Mouse (Mus musculus): ENCODE measurements around the gene Fam25c. TPM values are rescaled to one million over a fixed set of nuclear protein-coding genes. Genes with fewer than 3 reads are reported as not detected.

The Fam25c gene
- polyA plus RNA-seq, 1 experiment from 2014 or later, result not detected

- 51% methylated on average over 6 of the region's 6 CpGs for WGBS
- Histone ChIP-seq H3K4me3 (no peak overlapping the region), H3K27me3 (ENCODE audit: insufficient read depth, poor library complexity, severe bottlenecking) (peaks cover 16% of the 10 kb centered on the region), H3K9me3 (no peaks in the 10 kb centered on the region), H3K36me3 (no peaks in the 10 kb centered on the region), H3K4me1 (replicated peaks) (peaks cover 13% of the 10 kb centered on the region), H3K27ac (no peak overlapping the region)
- DNase-seq (ENCODE audit: low spot score), result no peak
Observed at GRCm38 (mm10) chr14:34360251-34360650, 5.0 kb upstream of the Fam25c start.

- Histone ChIP-seq H3K4me3 (no peak overlapping the region), H3K4me1 (replicated peaks) (peaks cover 18% of the 10 kb centered on the region), H3K36me3 (no peaks in the 10 kb centered on the region), H3K9me3 (no peaks in the 10 kb centered on the region), H3K27me3 (ENCODE audit: insufficient read depth, poor library complexity, severe bottlenecking) (peaks cover 16% of the 10 kb centered on the region), H3K27ac (no peak overlapping the region)
- no peak for DNase-seq (ENCODE audit: low spot score)
- WGBS, result 46% methylated on average over 5 of the region's 5 CpGs
Observed at GRCm38 (mm10) chr14:34359676-34360244, 4.5 kb upstream of the Fam25c start.

GRCm38 (mm10) chr14:34357671-34358455 is 2.6 kb upstream of the Fam25c start:
- H3K27me3 ChIP-seq (ENCODE audit: insufficient read depth, poor library complexity, severe bottlenecking), result peaks cover 9% of the 10 kb centered on the region
- peaks cover 6% of the 10 kb centered on the region for H3K4me1 ChIP-seq (replicated peaks)
- 84% methylated on average over 7 of the region's 7 CpGs for WGBS
- no peaks in the 10 kb centered on the region for H3K9me3 ChIP-seq
- DNase-seq (ENCODE audit: low spot score), result no peak
- H3K4me3 ChIP-seq, result no peak overlapping the region
- no peak overlapping the region for H3K27ac ChIP-seq
- no peaks in the 10 kb centered on the region for H3K36me3 ChIP-seq

GRCm38 (mm10) chr14:34354456-34354855 is 777 bp downstream of the Fam25c start:
- H3K36me3 ChIP-seq, result no peaks in the 10 kb centered on the region
- WGBS, result 82% methylated on average over 4 of the region's 4 CpGs
- no peak overlapping the region for H3K27ac ChIP-seq
- H3K4me1 ChIP-seq (replicated peaks), result peaks cover 14% of the 10 kb centered on the region
- no peaks in the 10 kb centered on the region for H3K9me3 ChIP-seq
- no peak overlapping the region for H3K4me3 ChIP-seq
- no peaks in the 10 kb centered on the region for H3K27me3 ChIP-seq (ENCODE audit: insufficient read depth, poor library complexity, severe bottlenecking)
- no peak for DNase-seq (ENCODE audit: low spot score)

- no peak for DNase-seq (ENCODE audit: low spot score)
- H3K4me3 ChIP-seq, result no peak overlapping the region
- no peaks in the 10 kb centered on the region for H3K9me3 ChIP-seq
- H3K27ac ChIP-seq, result no peak overlapping the region
- H3K27me3 ChIP-seq (ENCODE audit: insufficient read depth, poor library complexity, severe bottlenecking), result no peaks in the 10 kb centered on the region
- peaks cover 14% of the 10 kb centered on the region for H3K4me1 ChIP-seq (replicated peaks)
- no peaks in the 10 kb centered on the region for H3K36me3 ChIP-seq
- WGBS, result 94% methylated on average over 3 of the region's 3 CpGs
Observed at GRCm38 (mm10) chr14:34353326-34353725, 1.9 kb downstream of the Fam25c start.

- Histone ChIP-seq H3K27me3 (ENCODE audit: insufficient read depth, poor library complexity, severe bottlenecking) (no peaks in the 10 kb centered on the region), H3K36me3 (no peaks in the 10 kb centered on the region), H3K4me1 (replicated peaks) (peaks cover 14% of the 10 kb centered on the region), H3K27ac (no peak overlapping the region), H3K4me3 (no peak overlapping the region), H3K9me3 (no peaks in the 10 kb centered on the region)
- DNase-seq (ENCODE audit: low spot score), result no peak
- WGBS, result 79% methylated on average over 6 of the region's 6 CpGs
Observed at GRCm38 (mm10) chr14:34352523-34352922, 2.7 kb downstream of the Fam25c start.

DNA sequence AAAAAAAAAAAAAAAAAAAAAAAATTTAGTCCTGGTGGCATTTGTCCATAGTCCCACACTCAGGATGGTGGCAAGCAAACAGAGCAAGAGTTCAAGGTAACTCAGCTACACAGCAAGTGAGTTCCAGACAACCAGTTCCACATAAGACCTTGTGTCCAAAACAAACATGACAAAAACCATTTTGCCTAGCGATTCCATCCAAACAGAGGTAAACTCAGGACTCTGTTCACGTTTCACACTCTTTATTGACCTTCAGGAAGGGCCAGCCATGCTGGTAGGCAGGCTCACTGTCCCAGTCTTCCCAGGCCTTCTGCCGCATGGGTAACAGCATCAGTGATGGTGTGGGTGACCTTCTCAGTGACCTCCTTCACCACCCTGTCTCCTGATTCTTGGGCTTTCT is 3.6 kb downstream of the Fam25c start:
- Histone ChIP-seq H3K27me3 (ENCODE audit: insufficient read depth, poor library complexity, severe bottlenecking) (no peaks in the 10 kb centered on the region), H3K36me3 (no peaks in the 10 kb centered on the region), H3K4me3 (no peak overlapping the region), H3K9me3 (no peaks in the 10 kb centered on the region), H3K4me1 (replicated peaks) (peaks cover 14% of the 10 kb centered on the region), H3K27ac (no peak overlapping the region)
- DNase-seq (ENCODE audit: low spot score), result no peak
- WGBS, result 60% methylated on average over 3 of the region's 3 CpGs

DNA sequence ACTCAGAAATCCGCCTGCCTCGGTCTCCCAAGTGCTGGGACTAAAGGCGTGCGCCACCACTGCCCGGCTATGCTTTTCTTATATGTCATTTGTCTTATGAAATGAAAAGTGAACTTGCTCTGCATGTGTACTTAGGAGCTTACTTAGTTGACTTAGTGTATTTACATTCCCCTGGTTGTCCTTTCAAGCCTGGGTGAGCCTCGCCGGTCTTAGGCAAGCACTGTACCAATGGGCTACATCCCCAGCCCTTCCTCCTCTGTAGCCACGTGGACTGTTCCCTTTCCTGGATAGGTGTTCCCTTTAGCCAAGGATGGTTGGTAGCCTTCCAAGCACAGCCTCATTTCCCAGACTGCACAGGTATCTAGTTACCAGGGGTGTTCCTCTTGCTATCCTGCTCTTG is 6.2 kb downstream of the Fam25c start:
- no peak overlapping the region for H3K4me3 ChIP-seq
- no peak overlapping the region for H3K27ac ChIP-seq
- peaks cover 11% of the 10 kb centered on the region for H3K4me1 ChIP-seq (replicated peaks)
- WGBS, result 86% methylated on average over 8 of the region's 8 CpGs
- peaks cover 14% of the 10 kb centered on the region for H3K36me3 ChIP-seq
- no peaks in the 10 kb centered on the region for H3K27me3 ChIP-seq (ENCODE audit: insufficient read depth, poor library complexity, severe bottlenecking)
- no peaks in the 10 kb centered on the region for H3K9me3 ChIP-seq
- no peak for DNase-seq (ENCODE audit: low spot score)

DNA sequence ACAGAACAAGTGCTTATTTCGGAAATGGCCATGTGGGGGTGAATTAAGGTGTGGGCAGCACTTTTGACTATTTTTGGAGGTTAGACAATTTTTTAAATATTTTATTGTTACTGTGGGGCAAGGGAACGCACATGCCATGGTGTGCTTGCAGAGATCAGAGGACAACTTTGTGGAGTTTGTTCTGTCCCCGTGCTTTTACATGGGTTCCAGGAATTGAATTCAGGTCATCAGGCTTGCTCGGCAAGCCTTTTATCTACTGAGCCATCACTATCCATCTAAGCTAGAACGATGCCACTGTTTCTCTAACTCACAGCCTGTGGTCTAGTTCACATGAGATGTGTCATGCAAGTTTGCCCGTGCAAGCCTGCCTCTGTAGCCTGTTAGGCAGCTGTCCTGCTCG is 6.9 kb downstream of the Fam25c start:
- Histone ChIP-seq H3K36me3 (peaks cover 19% of the 10 kb centered on the region), H3K4me1 (replicated peaks) (peaks cover 11% of the 10 kb centered on the region), H3K27ac (no peak overlapping the region), H3K9me3 (no peaks in the 10 kb centered on the region), H3K27me3 (ENCODE audit: insufficient read depth, poor library complexity, severe bottlenecking) (no peaks in the 10 kb centered on the region), H3K4me3 (no peak overlapping the region)
- WGBS, result 87% methylated on average over 7 of the region's 7 CpGs
- DNase-seq (ENCODE audit: low spot score), result no peak

DNA sequence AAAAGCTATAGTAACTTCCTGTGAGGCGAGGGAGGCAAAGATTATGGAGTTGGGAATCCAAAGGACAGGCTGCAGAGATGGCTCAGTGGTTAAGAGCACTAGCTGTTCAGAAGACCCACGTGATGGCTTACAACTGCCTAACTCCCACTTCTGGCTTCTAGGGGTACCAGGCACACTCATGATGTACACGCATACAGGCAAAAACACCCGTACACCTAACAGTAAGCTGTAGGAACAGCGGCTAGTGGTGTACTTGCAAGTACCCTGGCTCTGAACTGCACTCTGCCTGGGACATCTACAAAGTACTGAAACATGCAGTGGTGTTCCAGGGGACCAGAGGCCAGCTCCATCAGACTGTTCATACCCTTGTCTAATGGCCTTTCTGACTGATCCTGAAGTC is 8.1 kb downstream of the Fam25c start:
- 95% methylated on average over 5 of the region's 5 CpGs for WGBS
- peaks cover 31% of the 10 kb centered on the region for H3K36me3 ChIP-seq
- no peaks in the 10 kb centered on the region for H3K27me3 ChIP-seq (ENCODE audit: insufficient read depth, poor library complexity, severe bottlenecking)
- H3K27ac ChIP-seq, result no peak overlapping the region
- H3K9me3 ChIP-seq, result no peaks in the 10 kb centered on the region
- no peak for DNase-seq (ENCODE audit: low spot score)
- no peak overlapping the region for H3K4me3 ChIP-seq
- peaks cover 9% of the 10 kb centered on the region for H3K4me1 ChIP-seq (replicated peaks)

DNA sequence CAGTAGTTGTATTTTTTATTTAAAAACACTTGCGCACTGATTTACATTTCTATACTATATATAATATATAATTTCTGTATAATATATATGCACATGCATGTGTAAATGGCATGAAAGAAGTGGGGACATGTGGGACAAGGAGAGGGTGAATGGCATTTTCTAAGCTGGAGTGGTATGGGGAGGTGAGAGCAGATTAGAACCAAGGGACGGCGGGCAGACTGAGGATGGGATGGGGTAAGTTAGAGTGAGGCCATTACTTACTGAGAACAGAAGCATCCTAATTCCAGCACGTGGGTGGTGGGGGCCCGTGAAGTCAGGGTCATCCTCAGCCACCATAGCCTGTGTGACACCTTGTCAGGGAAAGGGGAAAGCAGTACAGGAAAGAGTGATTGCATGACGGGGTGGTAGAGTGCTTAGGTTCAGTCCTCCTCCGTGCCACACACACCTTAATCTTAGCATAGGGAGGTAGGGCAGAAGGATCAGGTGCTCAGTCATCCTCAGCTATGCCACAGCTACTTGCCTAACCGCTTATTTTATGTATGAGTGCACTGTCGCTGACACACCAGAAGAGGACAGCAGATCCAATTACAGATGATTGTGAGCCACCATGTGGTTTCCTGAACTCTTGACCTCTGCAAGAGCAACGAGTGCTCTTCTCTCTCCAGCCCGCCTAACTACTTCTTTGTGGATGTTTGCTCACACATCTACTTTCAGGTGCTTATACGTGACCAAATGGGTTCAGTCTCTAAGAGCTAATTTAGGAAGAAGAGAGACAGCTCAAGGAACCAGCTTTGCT is 9.3 kb downstream of the Fam25c start:
- 65% methylated on average over 12 of the region's 12 CpGs for WGBS
- no peak for DNase-seq (ENCODE audit: low spot score)
- Histone ChIP-seq H3K4me3 (no peak overlapping the region), H3K9me3 (no peaks in the 10 kb centered on the region), H3K4me1 (replicated peaks) (peaks cover 4% of the 10 kb centered on the region; the same call in 1 of the 2 replicates), H3K27ac (peak overlapping the region; percentile 24; the same call in 1 of the 2 replicates), H3K27me3 (ENCODE audit: insufficient read depth, poor library complexity, severe bottlenecking) (no peaks in the 10 kb centered on the region), H3K36me3 (peaks cover 42% of the 10 kb centered on the region)

DNA sequence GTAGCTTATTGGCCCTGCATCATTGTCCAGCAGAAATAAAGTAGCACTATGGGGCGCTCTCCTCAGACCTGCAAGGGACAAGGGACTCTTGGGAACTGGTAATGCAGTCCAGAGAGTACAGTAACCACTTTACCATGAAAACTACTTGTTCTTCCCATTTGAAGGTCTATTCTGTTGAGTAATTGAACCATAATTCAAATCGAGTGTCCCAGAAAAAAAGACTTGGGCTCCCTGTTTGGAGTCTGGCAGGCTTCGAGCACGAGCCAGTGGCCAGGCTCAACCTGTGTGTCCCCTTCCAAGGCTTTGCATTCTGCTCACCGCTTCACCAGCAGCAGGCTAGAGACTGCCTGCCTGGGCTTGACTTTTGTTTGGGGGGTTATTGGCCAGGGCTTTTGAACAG is 10.9 kb downstream of the Fam25c start:
- 88% methylated on average over 5 of the region's 5 CpGs for WGBS

GRCm38 (mm10) chr14:34343078-34343477 is 12.2 kb downstream of the Fam25c start:
- Histone ChIP-seq H3K4me3 (no peak overlapping the region), H3K27ac (no peak overlapping the region), H3K9me3 (no peaks in the 10 kb centered on the region), H3K36me3 (peaks cover 69% of the 10 kb centered on the region), H3K27me3 (ENCODE audit: insufficient read depth, poor library complexity, severe bottlenecking) (no peaks in the 10 kb centered on the region), H3K4me1 (replicated peaks) (peaks cover 4% of the 10 kb centered on the region; the same call in 1 of the 2 replicates)
- no peak for DNase-seq (ENCODE audit: low spot score)
- 94% methylated on average over 4 of the region's 4 CpGs for WGBS

More for the DNA sequence above, 10.9 kb downstream of the Fam25c start:
- no peak for DNase-seq (ENCODE audit: low spot score)
- no peak overlapping the region for H3K4me3 ChIP-seq
- H3K36me3 ChIP-seq, result peaks cover 56% of the 10 kb centered on the region
- H3K27ac ChIP-seq, result no peak overlapping the region
- H3K27me3 ChIP-seq (ENCODE audit: insufficient read depth, poor library complexity, severe bottlenecking), result no peaks in the 10 kb centered on the region
- H3K4me1 ChIP-seq (replicated peaks), result peaks cover 4% of the 10 kb centered on the region; the same call in 1 of the 2 replicates
- no peaks in the 10 kb centered on the region for H3K9me3 ChIP-seq
